11 mouse cellular contexts compared by ENCODE assay signal in the genomic region with DNA sequence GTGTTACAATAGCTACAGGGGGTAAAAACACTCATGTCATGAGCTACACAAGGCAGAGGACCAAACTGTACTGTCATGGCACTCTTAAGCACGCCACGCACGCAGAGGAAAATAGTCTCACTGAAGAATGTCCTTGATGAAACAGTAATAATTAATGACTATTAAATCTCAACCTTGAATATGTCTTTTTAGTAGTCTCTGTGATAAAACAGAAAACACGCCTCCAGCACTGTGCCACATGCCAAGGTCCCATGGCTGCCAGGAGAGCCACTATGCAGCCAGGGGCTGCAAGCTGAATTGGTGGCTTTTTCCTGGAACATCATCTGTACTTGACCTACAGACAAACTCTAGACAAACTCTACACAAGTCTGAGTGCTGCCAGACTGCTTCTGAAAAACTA.
"Had no signal": no experiment of that assay in that cellular context is flagged by ENCODE, and none has a peak within 500 bp of the region (broad histone marks: within the 10 kb centered on the region; RNA-seq: fewer than 3 reads in every experiment).

No protein-coding gene starts in this region.

- H3K9me3 ChIP-seq: kidney, embryonic 15.5 days; limb, embryonic 12.5 days; liver, embryonic 15.5 days; midbrain, embryonic 13.5 days had no signal

- H3K27ac ChIP-seq: kidney, embryonic 15.5 days; limb, embryonic 12.5 days; liver, embryonic 15.5 days; macrophage; midbrain, embryonic 13.5 days had no signal

- ATAC-seq: midbrain, embryonic 13.5 days had no signal

- H3K4me3 ChIP-seq: kidney, embryonic 15.5 days; limb, embryonic 12.5 days; liver, embryonic 15.5 days; midbrain, embryonic 13.5 days had no signal

- H3K4me2 ChIP-seq: kidney, embryonic 15.5 days; limb, embryonic 12.5 days; liver, embryonic 15.5 days; midbrain, embryonic 13.5 days had no signal

- H3K9ac ChIP-seq: kidney, embryonic 15.5 days; limb, embryonic 12.5 days; liver, embryonic 15.5 days; midbrain, embryonic 13.5 days had no signal

- DNase-seq: kidney, adult 2 months; kidney, postnatal 25 days; lung, adult 2 months; lung, postnatal 14 days; thymus, adult 18-20 months; thymus, postnatal 25 days had no signal

- H3K36me3 ChIP-seq: kidney, embryonic 15.5 days; limb, embryonic 12.5 days; liver, embryonic 15.5 days; midbrain, embryonic 13.5 days had no signal

- H3K27me3 ChIP-seq: liver, embryonic 15.5 days had no signal
